ENCODE assay signal across 8 mouse cellular contexts in genomic region chr9:54917010-54917677, GRCm38 (mm10). TPM values are rescaled to one million over a fixed set of nuclear protein-coding genes. Genes with fewer than 3 reads are reported as not detected.
DNase-seq lines count a peak whose midpoint lies in the region; ATAC-seq lines count a peak whose summit lies in the region.

Gene Hykk (plus strand): TSS chr9:54917283.

- peak within 1 kb of the TSS; percentile 84 for H3K4me2 ChIP-seq in intestine, embryonic 15.5 days (replicated peaks)

- H3K4me1 ChIP-seq in embryonic facial prominence, embryonic 10.5 days, result peaks cover 9% of the 10 kb centered on the region
- H3K4me1 ChIP-seq in intestine, embryonic 15.5 days (replicated peaks), result no peaks in the 10 kb centered on the region

- peak; percentile 94 for DNase-seq in adrenal gland, postnatal 14 days
- DNase-seq in embryonic facial prominence, embryonic 10.5 days (ENCODE audit: low spot score), result peak; percentile 93
- DNase-seq in gastrocnemius, postnatal 4 days (ENCODE audit: low spot score in 2 of 2), result peak; percentile 72 to 88
- peak; percentile 85 to 97 for DNase-seq in left cerebral cortex, postnatal 14 days (ENCODE audit: low spot score in 2 of 2)
- DNase-seq in right cerebral cortex, postnatal 14 days, result peak; percentile 79
- peak; percentile 70 for DNase-seq in urinary bladder, postnatal 25 days (ENCODE audit: low spot score)

- peak within 1 kb of the TSS; percentile 63 for H3K9ac ChIP-seq in intestine, embryonic 15.5 days

- intact Hi-C loops in left cerebral cortex, postnatal 14 days (cut with DNase I), result loop anchor here (5.0 kb wide), 1 partner anchor 35 kb away; the partner anchor contains the start of genes AY074887 and Psma4

- under 1% methylated on average over 34 of the region's 34 CpGs for WGBS in embryonic facial prominence, embryonic 10.5 days
- WGBS in intestine, embryonic 15.5 days, result under 1% methylated on average over 34 of the region's 34 CpGs

- ATAC-seq in intestine, embryonic 15.5 days, result peak; percentile 99
- peak; percentile 97 for ATAC-seq in megakaryocyte-erythroid progenitor cell, adult 5-6 weeks (replicated peaks; ENCODE audit: low FRiP score, low TSS enrichment, poor library complexity, severe bottlenecking)

- H3K4me3 ChIP-seq in embryonic facial prominence, embryonic 10.5 days, result peak within 1 kb of the TSS; percentile 72
- H3K4me3 ChIP-seq in intestine, embryonic 15.5 days (replicated peaks), result peak within 1 kb of the TSS; percentile 67

- H3K27ac ChIP-seq in embryonic facial prominence, embryonic 10.5 days (replicated peaks), result peak within 1 kb of the TSS; percentile 74
- H3K27ac ChIP-seq in intestine, embryonic 15.5 days, result peak within 1 kb of the TSS; percentile 67

- H3K36me3 ChIP-seq in embryonic facial prominence, embryonic 10.5 days (replicated peaks), result peaks cover 2% of the 10 kb centered on the region
- H3K36me3 ChIP-seq in intestine, embryonic 15.5 days, result no peaks in the 10 kb centered on the region

- no peaks in the 10 kb centered on the region for H3K9me3 ChIP-seq in embryonic facial prominence, embryonic 10.5 days
- no peaks in the 10 kb centered on the region for H3K9me3 ChIP-seq in intestine, embryonic 15.5 days

- no peaks in the 10 kb centered on the region for H3K27me3 ChIP-seq in embryonic facial prominence, embryonic 10.5 days (replicated peaks; ENCODE audit: low read depth, poor library complexity, severe bottlenecking)
- H3K27me3 ChIP-seq in intestine, embryonic 15.5 days (replicated peaks), result no peaks in the 10 kb centered on the region

RNA-seq across cellular contexts. Expression of gene Hykk, which starts in this region (rescaled TPM):
- total RNA-seq in adrenal gland, postnatal 14 days (2021), result 2.4 and 8.6 TPM in 2 replicates
- 4.9 and 5.7 TPM in 2 replicates for polyA plus RNA-seq in embryonic facial prominence, embryonic 10.5 days (2016; fragmentation: Nextera tagmentation; extraction: Ambion mirVana)
- total RNA-seq in gastrocnemius, postnatal 4 days (2021), result 1 to 10 TPM; 4.8 to 5.1 TPM
- polyA plus RNA-seq in intestine, embryonic 15.5 days (2015; fragmentation: Nextera tagmentation; extraction: Ambion mirVana), result 2.4 and 2.6 TPM in 2 replicates
- total RNA-seq in left cerebral cortex, postnatal 14 days (2021), result 1 to 10 TPM; 1.3 TPM
- not detected in 2 replicates for total RNA-seq in megakaryocyte-erythroid progenitor cell, adult 5-6 weeks (2014; fragmentation: Nextera tagmentation)
- total RNA-seq in megakaryocyte-erythroid progenitor cell, adult 5-6 weeks (2017), result not detected in 2 replicates

Comparison
In these comparisons a context has a peak if more than half of its experiments do, and no peak if none do; other contexts are left out.
1. Peak in every context shown above with its lines: DNase-seq, ATAC-seq, H3K4me3 ChIP-seq and H3K27ac ChIP-seq.
2. Peak in ATAC-seq in megakaryocyte-erythroid progenitor cell, adult 5-6 weeks; RNA of the gene not detected or under 1 TPM.